ENCODE assay signal across 19 mouse cellular contexts in the genomic region with DNA sequence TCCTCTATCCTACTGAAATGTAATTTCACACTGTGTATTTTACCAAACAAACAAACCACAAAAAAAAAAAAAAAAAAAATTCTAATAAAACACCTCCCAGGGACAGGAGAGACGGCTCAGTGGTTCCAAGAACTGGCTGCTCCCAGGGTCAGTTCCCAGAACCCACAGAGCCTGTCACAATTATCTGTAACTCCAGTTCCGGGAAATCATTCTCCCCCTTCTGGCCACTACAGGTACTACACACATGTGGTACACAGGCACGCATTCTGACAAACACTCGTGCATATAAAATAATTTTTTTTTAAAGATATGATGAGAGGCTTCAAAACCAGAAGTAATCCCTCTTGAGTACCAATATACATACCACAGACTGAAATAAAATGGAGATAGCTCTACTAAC. TPM values are rescaled to one million over a fixed set of nuclear protein-coding genes. Genes with fewer than 3 reads are reported as not detected.
DNase-seq lines count a peak whose midpoint lies in the region; ATAC-seq and TF ChIP-seq lines count a peak whose summit lies in the region.
"Had no signal": no experiment of that assay in that cellular context is flagged by ENCODE, and none has a peak within 500 bp of the region (broad histone marks: within the 10 kb centered on the region; RNA-seq: fewer than 3 reads in every experiment).

No protein-coding gene starts in this region.

- H3K4me2 ChIP-seq in hindbrain, postnatal 0 days (ENCODE audit: low read depth, low read length): no peak overlapping the region
- no peak overlapping the region for H3K4me2 ChIP-seq in hindbrain, embryonic 13.5 days
- no peak overlapping the region for H3K4me2 ChIP-seq in liver, postnatal 0 days (ENCODE audit: low read depth, low read length)
- H3K4me2 ChIP-seq: neural tube, embryonic 15.5 days had no signal

- no peak for TF ChIP-seq EP300 in liver, postnatal 0 days (IDR thresholded peaks at IDR 0.05; ENCODE audit: low read depth)
- TF ChIP-seq EP300 in MEL (IDR thresholded peaks at IDR 0.05; ENCODE audit: low read depth in 1 of 2, low read length in 2 of 2): no peak

- TF ChIP-seq POLR2A in MEL (IDR thresholded peaks at IDR 0.05; ENCODE audit: control insufficient read depth in 1 of 2, insufficient read depth in 1 of 2, low read depth in 1 of 2, low read length in 2 of 2, poor library complexity in 1 of 2): no peak
- no peak for TF ChIP-seq POLR2A in thymus, adult 2 months (IDR thresholded peaks at IDR 0.05; ENCODE audit: control insufficient read depth, extremely low read depth, insufficient read depth, low read length, poor library complexity)

- no peak; the same call in 1 of the 2 replicates for TF ChIP-seq RAD21 in MEL (IDR thresholded peaks at IDR 0.05; ENCODE audit: low read depth, low read length)

- H3K36me3 ChIP-seq in hindbrain, postnatal 0 days (ENCODE audit: insufficient read depth, low read length): no peaks in the 10 kb centered on the region
- H3K36me3 ChIP-seq in hindbrain, embryonic 13.5 days: no peaks in the 10 kb centered on the region
- H3K36me3 ChIP-seq in liver, postnatal 0 days (replicated peaks; ENCODE audit: insufficient read depth, low read length): no peaks in the 10 kb centered on the region
- no peaks in the 10 kb centered on the region for H3K36me3 ChIP-seq in MEL (ENCODE audit: control insufficient read depth in 1 of 2, insufficient read depth in 2 of 2, low read length in 2 of 2)
- no peaks in the 10 kb centered on the region for H3K36me3 ChIP-seq in thymus, adult 2 months (ENCODE audit: control insufficient read depth, insufficient read depth, low read length)
- H3K36me3 ChIP-seq: hindbrain, embryonic 12.5 days; limb, embryonic 10.5 days; midbrain, embryonic 12.5 days; neural tube, embryonic 15.5 days had no signal

- ATAC-seq in hindbrain, postnatal 0 days: no peak
- no peak for ATAC-seq in hindbrain, embryonic 13.5 days (ENCODE audit: low FRiP score)
- ATAC-seq in liver, postnatal 0 days: no peak
- ATAC-seq: intestine, embryonic 16.5 days had no signal

- H3K9ac ChIP-seq in hindbrain, postnatal 0 days (replicated peaks; ENCODE audit: low read length): no peak overlapping the region
- no peak overlapping the region for H3K9ac ChIP-seq in hindbrain, embryonic 13.5 days
- H3K9ac ChIP-seq in liver, postnatal 0 days (replicated peaks): no peak overlapping the region
- no peak overlapping the region for H3K9ac ChIP-seq in MEL (ENCODE audit: control insufficient read depth, low read depth, low read length, poor library complexity, severe bottlenecking)
- H3K9ac ChIP-seq: hindbrain, embryonic 12.5 days; midbrain, embryonic 12.5 days; neural tube, embryonic 15.5 days had no signal

- TF ChIP-seq CTCF in hindbrain, postnatal 0 days (IDR thresholded peaks at IDR 0.05; ENCODE audit: low read depth): peak; percentile 51
- peak; percentile 55 for TF ChIP-seq CTCF in liver, postnatal 0 days (IDR thresholded peaks at IDR 0.05; ENCODE audit: low read depth)
- peak; percentile 19 to 46 (median 33); a peak in 5 of 6 replicates for TF ChIP-seq CTCF in MEL (IDR thresholded peaks at IDR 0.05 in 2 of 3, conservative IDR thresholded peaks at IDR 0.05 in 1 of 3; ENCODE audit: control insufficient read depth in 1 of 3, insufficient read depth in 1 of 3, low read depth in 2 of 3, low read length in 3 of 3, poor library complexity in 1 of 3, severe bottlenecking in 1 of 3)
- TF ChIP-seq CTCF in thymus, adult 2 months (IDR thresholded peaks at IDR 0.05; ENCODE audit: borderline replicate concordance, control insufficient read depth, extremely low read depth, insufficient read depth, low read length, poor library complexity): no peak

- DNase-seq in hindbrain, postnatal 0 days (ENCODE audit: low spot score): no peak
- DNase-seq in liver, postnatal 0 days: no peak
- no peak for DNase-seq in liver
- peak; percentile 31 for DNase-seq in MEL (ENCODE audit: low read depth, low spot score)
- DNase-seq in c-Kit-positive CD71-positive TER-119-positive erythroid progenitor cells, embryonic 14.5 days (ENCODE audit: low spot score): peak; percentile 51
- no peak for DNase-seq in thymus, adult 2 months
- DNase-seq in MN1 (ENCODE audit: low spot score): no peak
- DNase-seq: adrenal gland, postnatal 14 days; B cell, adult 2 months; gastrocnemius, postnatal 25 days; layer of hippocampus, postnatal 36 days; right cerebral cortex, postnatal 4 days had no signal

- H3K4me1 ChIP-seq in hindbrain, postnatal 0 days (ENCODE audit: insufficient read depth, low read length): 0 out of 2 replicates have a peak, but pooled peaks cover 2% of the 10 kb centered on the region
- H3K4me1 ChIP-seq in hindbrain, embryonic 13.5 days (replicated peaks): peaks cover 27% of the 10 kb centered on the region
- no peaks in the 10 kb centered on the region for H3K4me1 ChIP-seq in liver, postnatal 0 days (ENCODE audit: insufficient read depth)
- H3K4me1 ChIP-seq in MEL (ENCODE audit: control insufficient read depth in 1 of 2, insufficient read depth in 2 of 2, low read length in 2 of 2): no peaks in the 10 kb centered on the region
- no peaks in the 10 kb centered on the region for H3K4me1 ChIP-seq in thymus, adult 2 months (replicated peaks; ENCODE audit: control insufficient read depth, insufficient read depth, low read length)

- H3K27ac ChIP-seq in hindbrain, postnatal 0 days: no peak overlapping the region
- H3K27ac ChIP-seq in hindbrain, embryonic 13.5 days: no peak overlapping the region
- no peak overlapping the region for H3K27ac ChIP-seq in liver, postnatal 0 days (ENCODE audit: low read depth)
- H3K27ac ChIP-seq in MEL (ENCODE audit: control insufficient read depth, low read depth, low read length): no peak overlapping the region
- H3K27ac ChIP-seq in thymus, adult 2 months (ENCODE audit: control insufficient read depth, insufficient read depth, low read length): no peak overlapping the region
- H3K27ac ChIP-seq: hindbrain, embryonic 12.5 days; macrophage; midbrain, embryonic 12.5 days; neural tube, embryonic 15.5 days had no signal

- H3K9me3 ChIP-seq in hindbrain, postnatal 0 days (ENCODE audit: low read length): no peaks in the 10 kb centered on the region
- no peaks in the 10 kb centered on the region for H3K9me3 ChIP-seq in hindbrain, embryonic 13.5 days
- no peaks in the 10 kb centered on the region for H3K9me3 ChIP-seq in liver, postnatal 0 days (ENCODE audit: low read length)
- no peaks in the 10 kb centered on the region for H3K9me3 ChIP-seq in MEL (replicated peaks; ENCODE audit: insufficient read depth, low read length)
- H3K9me3 ChIP-seq: hindbrain, embryonic 12.5 days; limb, embryonic 10.5 days; midbrain, embryonic 12.5 days; neural tube, embryonic 15.5 days had no signal

- H3K79me2 ChIP-seq in MEL (ENCODE audit: control insufficient read depth, insufficient read depth, low read length, poor library complexity): no peaks in the 10 kb centered on the region

- no peaks in the 10 kb centered on the region for H3K27me3 ChIP-seq in hindbrain, postnatal 0 days (ENCODE audit: insufficient read depth, low read length)
- H3K27me3 ChIP-seq in hindbrain, embryonic 13.5 days: peaks cover 56% of the 10 kb centered on the region
- H3K27me3 ChIP-seq in liver, postnatal 0 days (ENCODE audit: insufficient read depth, low read length): no peaks in the 10 kb centered on the region
- H3K27me3 ChIP-seq in MEL (ENCODE audit: control insufficient read depth in 1 of 2, insufficient read depth in 2 of 2, low read length in 2 of 2): peaks cover 1 to 2% of the 10 kb centered on the region in 2 experiments; a peak in 3 of 4 replicates
- no peaks in the 10 kb centered on the region for H3K27me3 ChIP-seq in thymus, adult 2 months (ENCODE audit: control insufficient read depth, insufficient read depth, low read length)
- H3K27me3 ChIP-seq: neural tube, embryonic 15.5 days had no signal

- WGBS in hindbrain, postnatal 0 days: 85% methylated on average over 4 of the region's 4 CpGs
- WGBS in hindbrain, embryonic 13.5 days: 94% methylated on average over 4 of the region's 4 CpGs
- WGBS in liver, postnatal 0 days (ENCODE audit: insufficient replicate concordance): 81% methylated on average over 4 of the region's 4 CpGs
- WGBS in thymus, adult 2 months: 91% methylated on average over 4 of the region's 4 CpGs

- H3K4me3 ChIP-seq in hindbrain, postnatal 0 days (ENCODE audit: low read length): no peak overlapping the region
- H3K4me3 ChIP-seq in hindbrain, embryonic 13.5 days: no peak overlapping the region
- H3K4me3 ChIP-seq in liver, postnatal 0 days (ENCODE audit: low read depth, low read length): no peak overlapping the region
- no peak overlapping the region for H3K4me3 ChIP-seq in MEL (ENCODE audit: control insufficient read depth in 1 of 2, insufficient read depth in 1 of 2, low read depth in 2 of 2, low read length in 2 of 2)
- H3K4me3 ChIP-seq in thymus, adult 2 months (ENCODE audit: control insufficient read depth, insufficient read depth, low read length): no peak overlapping the region
- H3K4me3 ChIP-seq: hindbrain, embryonic 12.5 days; limb, embryonic 10.5 days; midbrain, embryonic 12.5 days; neural tube, embryonic 15.5 days had no signal

TF ChIP-seq in MEL, 35 proteins besides CTCF, POLR2A, EP300 and RAD21:
- peak; percentile 30 for TF ChIP-seq SMC3 (IDR thresholded peaks at IDR 0.05; ENCODE audit: low read depth, low read length)
- no peak for TF ChIP-seq MAX (IDR thresholded peaks at IDR 0.05; ENCODE audit: low read length)
- TF ChIP-seq MAFK (IDR thresholded peaks at IDR 0.05; ENCODE audit: borderline replicate concordance, low read depth, low read length): no peak
- no peak for TF ChIP-seq NELFE (IDR thresholded peaks at IDR 0.05; ENCODE audit: low read depth, low read length)
- TF ChIP-seq HCFC1 (IDR thresholded peaks at IDR 0.05; ENCODE audit: low read depth, low read length): no peak
- no peak for TF ChIP-seq TCF12 (IDR thresholded peaks at IDR 0.05; ENCODE audit: low read depth, low read length)
- no peak for TF ChIP-seq UBTF (IDR thresholded peaks at IDR 0.05; ENCODE audit: borderline replicate concordance, insufficient read depth, low read depth, low read length)

RNA-seq across cellular contexts. Expression of gene Cgnl1, which starts 9.7 kb away (rescaled TPM):
- total RNA-seq in hindbrain, postnatal 0 days (2014; rRNA removed): 7.6 and 9.8 TPM in 2 replicates
- polyA plus RNA-seq in hindbrain, postnatal 0 days (2015; fragmentation: Nextera tagmentation; extraction: Ambion mirVana): 7.2 and 7.6 TPM in 2 replicates
- polyA plus RNA-seq in hindbrain, embryonic 13.5 days (2015; fragmentation: Nextera tagmentation; extraction: Ambion mirVana): 7.7 and 8.9 TPM in 2 replicates
- 1.7 and 2.2 TPM in 2 replicates for polyA plus RNA-seq in liver, postnatal 0 days (2015; fragmentation: Nextera tagmentation; extraction: Ambion mirVana)
- total RNA-seq in MEL (2012; rRNA removed): 0.16 and 0.19 TPM in 2 replicates
- polyA plus RNA-seq in MEL (2012; ENCODE audit: insufficient read depth in 1 of 2, insufficient read length in 2 of 2, low read depth in 1 of 2, low replicate concordance in 2 of 2, missing spikeins in 1 of 2): under 1 TPM in 1 of 2 experiments, not detected in 1; 0.70 TPM
- 2.7 and 2.8 TPM in 2 replicates for polyA plus RNA-seq in thymus, adult 2 months (2012; rRNA removed)

Comparison
In these comparisons a context has a peak if more than half of its experiments do, and no peak if none do; other contexts are left out.
1. DNase-seq: peak in MEL (single experiment) and c-Kit-positive CD71-positive TER-119-positive erythroid progenitor cells, embryonic 14.5 days (single experiment); none in hindbrain, postnatal 0 days (single experiment), liver, postnatal 0 days (single experiment), liver (single experiment), thymus, adult 2 months (single experiment) and MN1 (single experiment).